Mouse (Mus musculus): ENCODE measurements at regions not wholly inside any gene's neighbourhood (a gene's known extent, or its start where the extent isn't known, plus 50 kb on each side); places are given as distances from the start of the nearest gene placed in this dataset.

DNA sequence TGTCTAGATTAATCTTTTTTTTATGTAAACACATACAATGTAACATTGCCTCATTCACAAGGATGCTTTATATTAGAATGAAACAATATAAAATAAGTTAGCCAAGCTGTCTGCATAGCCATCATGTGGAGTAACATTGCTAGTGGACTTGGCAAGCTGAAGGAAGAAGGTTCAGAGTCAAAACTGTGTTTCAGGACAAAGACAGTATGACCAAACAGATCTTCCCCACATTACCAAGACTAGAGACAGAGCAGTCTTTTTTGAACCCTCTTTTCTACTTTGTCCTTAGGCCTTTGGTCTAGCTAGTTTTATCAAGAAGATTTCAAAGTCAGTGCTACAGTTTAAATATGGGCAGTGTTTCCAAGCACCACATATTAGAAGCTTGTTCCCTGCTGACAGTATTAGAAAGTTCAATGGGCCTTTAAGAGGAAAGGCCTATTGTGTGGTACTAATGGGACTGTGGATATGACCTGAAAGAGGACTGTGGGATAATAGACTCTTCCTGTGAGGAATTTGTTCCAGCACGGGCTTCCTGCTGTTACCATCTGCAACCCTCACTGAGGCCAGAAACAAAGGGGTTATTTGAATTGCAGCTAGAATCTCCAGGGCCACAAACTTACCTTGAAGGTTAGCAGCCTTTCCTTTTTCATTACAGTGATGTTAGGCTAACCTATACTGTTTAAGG is 449.1 kb upstream of the Lrrc7 start:
- no peaks in the 10 kb centered on the region for H3K4me1 ChIP-seq (ENCODE audit: control insufficient read depth, insufficient read depth, low read length)
- 43% methylated on average over 1 of the region's 1 CpGs for WGBS
- no peak overlapping the region for H3K4me3 ChIP-seq (ENCODE audit: insufficient read depth, low read depth, low read length)
- H3K27ac ChIP-seq (ENCODE audit: insufficient read depth, low read depth, low read length) = no peak overlapping the region
- TF ChIP-seq POLR2A (IDR thresholded peaks at IDR 0.05; ENCODE audit: insufficient read depth, low read depth, low read length) (no peak), CTCF (IDR thresholded peaks at IDR 0.05; ENCODE audit: insufficient read depth, low read depth, low read length) (no peak)

DNA sequence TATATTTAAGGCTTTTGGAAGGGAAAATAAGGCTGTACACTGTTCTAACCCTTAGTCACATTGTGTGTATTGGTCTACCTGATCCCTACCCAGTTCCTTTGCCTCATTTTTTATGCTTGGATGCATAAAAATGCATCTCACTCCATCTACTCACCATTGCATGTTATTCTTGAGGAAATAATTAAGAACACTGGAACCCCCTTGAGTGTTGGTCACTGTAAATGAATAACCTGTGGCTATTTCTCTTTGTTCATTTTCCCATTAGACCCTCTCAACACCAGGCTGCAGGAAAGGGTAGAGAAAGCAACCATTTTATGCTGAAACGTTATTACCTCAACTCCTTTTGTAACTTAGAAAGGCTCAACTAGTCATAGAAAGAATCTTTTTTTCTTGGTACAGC is 442.0 kb upstream of the Lrrc7 start:
- Histone ChIP-seq H3K4me1 (ENCODE audit: control insufficient read depth, insufficient read depth, low read length) (no peaks in the 10 kb centered on the region), H3K27ac (ENCODE audit: insufficient read depth, low read depth, low read length) (no peak overlapping the region), H3K4me3 (ENCODE audit: insufficient read depth, low read depth, low read length) (no peak overlapping the region)
- TF ChIP-seq POLR2A (IDR thresholded peaks at IDR 0.05; ENCODE audit: insufficient read depth, low read depth, low read length) = no peak
- TF ChIP-seq CTCF (IDR thresholded peaks at IDR 0.05; ENCODE audit: insufficient read depth, low read depth, low read length) = no peak
- 21% methylated on average over 1 of the region's 1 CpGs for WGBS

DNA sequence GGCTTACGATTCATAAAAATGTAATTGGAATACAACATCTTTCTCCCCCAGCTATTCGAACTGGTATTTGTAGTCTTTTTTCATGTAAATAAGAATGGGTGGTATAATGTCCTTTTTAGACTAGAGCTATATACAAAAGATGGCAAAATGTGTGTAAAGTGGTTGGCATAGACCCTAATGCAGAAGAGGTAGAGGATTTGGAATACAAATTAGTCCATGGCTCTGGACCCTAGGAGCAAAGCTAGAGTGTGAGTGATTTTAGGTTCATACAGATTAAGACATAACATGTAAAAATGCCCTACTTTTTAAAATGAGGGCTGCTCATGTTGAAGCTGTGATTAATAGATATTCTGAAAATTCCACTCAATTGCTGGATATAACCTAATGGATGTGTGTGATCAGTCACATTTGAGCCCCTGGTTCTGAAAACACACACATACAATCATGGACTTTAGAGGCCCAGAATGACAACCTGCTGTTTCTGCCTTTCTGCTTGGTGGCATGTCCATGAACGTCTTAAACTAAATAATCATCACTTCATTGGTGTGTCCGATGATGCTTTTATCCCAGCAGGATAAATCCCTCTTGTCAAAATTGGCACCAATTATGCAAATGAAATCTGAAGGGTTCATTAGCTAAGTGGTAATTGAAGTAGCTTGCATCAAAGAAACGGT is 423.6 kb upstream of the Lrrc7 start:
- H3K4me3 ChIP-seq (ENCODE audit: insufficient read depth, low read depth, low read length) = no peak overlapping the region
- no peaks in the 10 kb centered on the region for H3K4me1 ChIP-seq (ENCODE audit: control insufficient read depth, insufficient read depth, low read length)
- H3K27ac ChIP-seq (ENCODE audit: insufficient read depth, low read depth, low read length) = no peak overlapping the region
- TF ChIP-seq CTCF (IDR thresholded peaks at IDR 0.05; ENCODE audit: insufficient read depth, low read depth, low read length) (no peak), POLR2A (IDR thresholded peaks at IDR 0.05; ENCODE audit: insufficient read depth, low read depth, low read length) (no peak)
- WGBS = 40% methylated on average over 5 of the region's 5 CpGs

DNA sequence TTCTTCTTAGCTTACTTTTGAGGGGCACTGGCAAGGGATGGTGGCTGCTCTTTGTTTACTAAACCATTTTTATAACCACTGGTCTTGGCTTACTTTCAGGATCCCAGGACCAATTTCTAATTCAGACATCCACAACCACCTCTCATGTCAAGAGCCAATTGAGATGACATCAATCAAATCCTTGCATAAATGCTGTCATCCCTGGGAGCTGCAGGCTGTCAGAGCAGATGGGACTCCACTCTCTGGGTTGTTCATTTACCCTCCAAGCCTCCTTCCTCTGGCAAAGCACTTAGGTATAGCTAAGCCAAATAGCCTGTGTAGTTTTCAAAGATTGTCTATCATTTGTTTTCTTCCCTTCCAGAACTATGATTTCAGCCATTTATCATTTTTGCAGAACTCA is 385.0 kb upstream of the Lrrc7 start:
- no peak overlapping the region for H3K4me3 ChIP-seq (ENCODE audit: insufficient read depth, low read depth, low read length)
- no peaks in the 10 kb centered on the region for H3K4me1 ChIP-seq (ENCODE audit: control insufficient read depth, insufficient read depth, low read length)
- TF ChIP-seq POLR2A (IDR thresholded peaks at IDR 0.05; ENCODE audit: insufficient read depth, low read depth, low read length) = no peak
- TF ChIP-seq CTCF (IDR thresholded peaks at IDR 0.05; ENCODE audit: insufficient read depth, low read depth, low read length) = no peak
- H3K27ac ChIP-seq (ENCODE audit: insufficient read depth, low read depth, low read length) = no peak overlapping the region

DNA sequence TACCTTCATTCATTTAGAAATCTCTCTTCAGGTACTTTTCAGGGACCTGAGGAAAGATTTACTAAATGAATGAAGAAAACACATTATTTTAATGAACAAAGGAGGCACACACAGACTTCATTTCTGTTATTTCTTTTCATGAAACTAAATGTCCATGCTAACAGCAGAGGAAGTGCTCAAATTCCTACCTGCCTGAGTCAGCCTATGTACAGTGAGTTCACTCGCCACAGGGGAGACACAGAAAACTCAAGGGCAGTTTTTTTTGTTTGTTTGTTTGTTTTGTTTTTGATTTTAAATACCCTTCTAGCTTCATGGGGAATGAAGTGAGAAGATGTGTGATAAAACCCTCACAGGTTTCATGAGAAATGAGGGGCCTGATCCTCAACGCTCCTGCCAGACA is 343.1 kb upstream of the Lrrc7 start:
- H3K4me1 ChIP-seq (ENCODE audit: control insufficient read depth, insufficient read depth, low read length) = no peaks in the 10 kb centered on the region
- H3K27ac ChIP-seq (ENCODE audit: insufficient read depth, low read depth, low read length) = no peak overlapping the region
- TF ChIP-seq CTCF (IDR thresholded peaks at IDR 0.05; ENCODE audit: insufficient read depth, low read depth, low read length) = no peak
- TF ChIP-seq POLR2A (IDR thresholded peaks at IDR 0.05; ENCODE audit: insufficient read depth, low read depth, low read length) = no peak
- 93% methylated on average over 2 of the region's 2 CpGs for WGBS
- no peak overlapping the region for H3K4me3 ChIP-seq (ENCODE audit: insufficient read depth, low read depth, low read length)

DNA sequence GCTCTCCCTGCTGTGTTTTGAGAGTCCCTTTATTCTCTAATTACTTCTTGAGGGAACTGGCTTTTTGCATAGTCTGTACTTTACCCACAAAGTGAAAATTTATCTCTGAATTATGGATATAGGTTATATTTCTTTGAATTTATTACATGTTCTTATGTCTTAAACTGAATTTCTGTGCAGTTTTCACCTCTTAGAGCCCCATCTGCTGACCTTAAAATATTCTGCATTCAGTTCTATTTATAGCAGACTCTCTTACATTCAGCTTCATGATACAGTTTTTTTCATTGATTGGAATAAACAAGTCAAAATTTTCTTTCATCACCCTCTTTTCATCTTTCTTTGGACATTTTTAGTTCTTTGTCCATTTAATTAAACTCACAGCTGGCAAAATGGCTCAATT is 337.4 kb upstream of the Lrrc7 start:
- H3K4me3 ChIP-seq (ENCODE audit: insufficient read depth, low read depth, low read length) = no peak overlapping the region
- no peak overlapping the region for H3K27ac ChIP-seq (ENCODE audit: insufficient read depth, low read depth, low read length)
- TF ChIP-seq POLR2A (IDR thresholded peaks at IDR 0.05; ENCODE audit: insufficient read depth, low read depth, low read length) = no peak
- no peak for TF ChIP-seq CTCF (IDR thresholded peaks at IDR 0.05; ENCODE audit: insufficient read depth, low read depth, low read length)
- H3K4me1 ChIP-seq (ENCODE audit: control insufficient read depth, insufficient read depth, low read length) = no peaks in the 10 kb centered on the region

DNA sequence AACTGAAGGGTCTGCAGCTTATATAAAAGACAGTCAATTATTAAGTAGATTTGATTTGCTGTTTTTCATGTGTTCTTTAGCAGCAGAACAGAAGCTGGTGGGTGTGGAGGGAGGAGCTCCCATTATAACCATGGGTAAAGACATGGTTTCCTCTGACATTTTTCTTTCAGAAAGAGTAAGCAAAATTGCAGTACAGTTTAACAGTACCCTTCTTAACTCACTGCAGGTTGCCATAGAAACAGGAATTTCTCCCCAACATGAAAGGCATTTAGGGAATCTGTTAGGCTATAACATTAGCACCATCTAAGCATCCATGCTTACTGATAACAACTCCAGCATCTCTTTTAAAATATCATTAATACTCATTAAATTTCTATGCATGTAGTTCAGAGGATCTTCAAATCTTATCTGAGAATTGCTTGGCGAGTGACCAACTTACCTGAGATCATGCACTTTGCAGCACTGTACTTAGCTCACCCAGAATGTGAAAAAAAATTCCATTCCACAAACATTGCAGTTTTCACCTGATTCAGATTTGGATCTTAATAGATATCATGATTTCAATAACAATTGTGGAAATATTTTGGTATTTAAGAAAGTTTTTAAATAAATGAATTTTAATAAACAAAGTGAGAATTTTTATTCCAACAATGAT is 324.8 kb upstream of the Lrrc7 start:
- TF ChIP-seq CTCF (IDR thresholded peaks at IDR 0.05; ENCODE audit: insufficient read depth, low read depth, low read length) = no peak
- no peak for TF ChIP-seq POLR2A (IDR thresholded peaks at IDR 0.05; ENCODE audit: insufficient read depth, low read depth, low read length)
- 65% methylated on average over 1 of the region's 1 CpGs for WGBS
- Histone ChIP-seq H3K4me1 (ENCODE audit: control insufficient read depth, insufficient read depth, low read length) (no peaks in the 10 kb centered on the region), H3K4me3 (ENCODE audit: insufficient read depth, low read depth, low read length) (no peak overlapping the region), H3K27ac (ENCODE audit: insufficient read depth, low read depth, low read length) (peak overlapping the region; percentile 97; the same call in 1 of the 2 replicates)

DNA sequence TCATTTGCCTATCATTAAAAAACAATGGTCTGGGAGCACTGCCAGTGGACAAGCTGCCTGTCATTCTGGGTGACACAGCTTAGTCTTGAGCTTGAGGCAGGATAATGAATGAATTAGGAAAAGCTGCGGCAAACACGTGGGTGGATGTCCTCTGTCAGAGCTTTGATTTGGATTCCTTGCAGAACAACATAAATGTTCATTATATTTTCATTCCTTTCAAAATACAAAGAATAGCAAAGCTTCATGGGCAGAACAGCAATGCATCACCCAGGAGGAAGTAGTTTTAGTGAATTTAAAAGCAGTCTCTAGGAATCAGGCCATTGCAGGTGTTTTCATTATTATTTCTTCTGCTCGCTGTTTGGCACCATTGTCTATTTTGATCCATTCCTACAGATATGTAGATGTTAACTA is 324.3 kb upstream of the Lrrc7 start:
- peak overlapping the region; percentile 97 for H3K27ac ChIP-seq (ENCODE audit: insufficient read depth, low read depth, low read length)
- WGBS = 13% methylated on average over 3 of the region's 3 CpGs
- no peaks in the 10 kb centered on the region for H3K4me1 ChIP-seq (ENCODE audit: control insufficient read depth, insufficient read depth, low read length)
- TF ChIP-seq POLR2A (IDR thresholded peaks at IDR 0.05; ENCODE audit: insufficient read depth, low read depth, low read length) = no peak
- TF ChIP-seq CTCF (IDR thresholded peaks at IDR 0.05; ENCODE audit: insufficient read depth, low read depth, low read length) = no peak
- no peak overlapping the region for H3K4me3 ChIP-seq (ENCODE audit: insufficient read depth, low read depth, low read length)
